Mouse (Mus musculus): ENCODE results near the gene Olfr1418. TPM values are rescaled to one million over a fixed set of nuclear protein-coding genes. Genes with fewer than 3 reads are reported as not detected.
A peak's percentile ranks its signal among the peaks of the same experiment; 100 is the strongest.

The Olfr1418 gene
- not detected in 2 replicates for total RNA-seq (2014; fragmentation: Nextera tagmentation)
- not detected in 2 replicates for total RNA-seq (2017)

- ATAC-seq (replicated peaks; ENCODE audit: low FRiP score, low TSS enrichment, poor library complexity, severe bottlenecking) = no peak
Observed at GRCm38 (mm10) chr19:11860966-11861365, at the start of gene Olfr1418. Gene Olfr1418, minus strand, starts transcription at chr19:11861066.

GRCm38 (mm10) chr19:11886265-11886664 is 25.4 kb upstream of the Olfr1418 start, which contains the start of gene Olfr1420:
Gene Olfr1420, plus strand, starts transcription at chr19:11886565.
- no peak for ATAC-seq (replicated peaks; ENCODE audit: low FRiP score, low TSS enrichment, poor library complexity, severe bottlenecking)

- peak; percentile 74 for ATAC-seq (replicated peaks; ENCODE audit: low FRiP score, low TSS enrichment, poor library complexity, severe bottlenecking)
Observed at GRCm38 (mm10) chr19:11878404-11878803, 17.5 kb upstream of the Olfr1418 start.

DNA sequence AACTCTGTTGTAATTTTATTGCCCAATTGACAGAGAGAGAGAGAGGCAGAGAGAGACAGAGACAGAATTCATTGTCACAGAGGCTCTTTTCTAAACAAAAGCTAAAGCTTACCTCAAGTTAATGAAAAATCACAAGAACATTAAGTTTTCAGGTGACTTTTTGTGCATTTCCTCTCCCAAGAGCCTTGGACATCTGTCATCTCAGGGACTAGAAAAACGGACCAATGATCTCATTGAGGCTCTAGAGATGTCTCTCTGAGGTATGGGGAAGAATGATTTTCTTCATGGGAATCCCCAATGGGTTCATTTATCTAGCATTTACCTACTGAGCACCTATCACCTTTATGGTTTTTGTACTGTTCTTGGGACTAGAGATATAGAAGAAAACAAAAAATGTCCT is 14.1 kb upstream of the Olfr1418 start, which contains the start of gene Olfr1419:
Gene Olfr1419, minus strand, starts transcription at position 101 of the 400 bp plus-strand sequence.
- no peak for ATAC-seq (replicated peaks; ENCODE audit: low FRiP score, low TSS enrichment, poor library complexity, severe bottlenecking)

DNA sequence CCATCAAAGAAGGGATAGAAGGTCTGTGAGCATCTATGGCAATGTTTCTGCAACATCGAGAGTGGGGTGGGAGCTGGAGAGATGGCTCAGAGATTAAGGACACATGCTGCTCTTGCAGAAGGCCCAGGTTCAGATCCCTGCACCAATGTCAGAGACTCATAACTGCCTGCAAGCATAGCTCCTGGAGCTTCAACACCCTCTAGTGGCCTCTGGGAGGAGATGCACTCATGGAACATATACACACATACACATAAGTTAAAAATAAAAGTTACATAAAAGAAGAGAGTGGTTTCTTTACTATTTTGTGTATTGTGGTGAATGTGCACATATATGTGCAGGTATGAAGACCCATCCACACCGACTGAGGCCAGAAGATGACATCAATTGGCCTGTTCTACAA is 7.0 kb upstream of the Olfr1418 start:
- no peak for ATAC-seq (replicated peaks; ENCODE audit: low FRiP score, low TSS enrichment, poor library complexity, severe bottlenecking)

DNA sequence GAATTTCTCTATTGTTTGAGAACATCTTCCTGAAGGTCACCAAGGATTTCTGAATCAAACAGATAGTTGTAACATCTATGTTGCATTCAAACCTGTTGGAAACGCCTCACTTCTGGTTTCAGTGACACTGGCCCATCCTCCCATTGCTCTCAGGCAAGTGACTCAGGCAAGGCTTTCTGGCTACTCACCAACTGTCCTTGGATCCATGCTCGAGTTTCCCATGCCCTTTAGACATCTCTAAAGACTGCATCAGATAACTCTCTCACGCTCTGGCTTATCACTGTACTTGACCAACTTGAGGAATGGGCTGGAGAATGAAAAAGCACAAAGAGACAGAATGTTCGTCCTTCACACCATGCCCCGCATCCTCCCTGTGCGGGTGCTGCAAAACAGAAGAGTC is 4.4 kb downstream of the Olfr1418 start:
- ATAC-seq (replicated peaks; ENCODE audit: low FRiP score, low TSS enrichment, poor library complexity, severe bottlenecking) = no peak

DNA sequence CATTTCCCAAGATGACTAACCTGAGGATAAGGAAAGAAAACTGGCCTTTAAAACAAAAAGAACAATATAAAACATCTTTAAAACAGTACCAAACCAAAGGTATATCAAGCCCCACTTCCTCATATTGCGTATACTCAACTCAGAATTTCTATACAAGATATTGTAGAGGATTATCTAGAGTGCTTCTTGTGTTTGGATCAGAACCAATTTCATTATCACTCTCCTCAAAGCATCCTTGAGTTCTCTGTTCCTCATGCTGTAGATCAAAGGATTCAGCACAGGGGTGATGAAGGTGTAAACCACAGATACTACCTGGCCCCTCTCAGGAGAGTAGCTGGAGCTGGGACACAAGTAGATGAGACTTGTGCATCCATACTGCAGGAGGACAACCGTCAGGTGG is 6.0 kb downstream of the Olfr1418 start:
- ATAC-seq (replicated peaks; ENCODE audit: low FRiP score, low TSS enrichment, poor library complexity, severe bottlenecking) = no peak

- no peak for ATAC-seq (replicated peaks; ENCODE audit: low FRiP score, low TSS enrichment, poor library complexity, severe bottlenecking)
Observed at GRCm38 (mm10) chr19:11852652-11853051, 8.2 kb downstream of the Olfr1418 start.

GRCm38 (mm10) chr19:11846333-11846732 is 14.5 kb downstream of the Olfr1418 start:
- ATAC-seq (replicated peaks; ENCODE audit: low FRiP score, low TSS enrichment, poor library complexity, severe bottlenecking) = no peak

DNA sequence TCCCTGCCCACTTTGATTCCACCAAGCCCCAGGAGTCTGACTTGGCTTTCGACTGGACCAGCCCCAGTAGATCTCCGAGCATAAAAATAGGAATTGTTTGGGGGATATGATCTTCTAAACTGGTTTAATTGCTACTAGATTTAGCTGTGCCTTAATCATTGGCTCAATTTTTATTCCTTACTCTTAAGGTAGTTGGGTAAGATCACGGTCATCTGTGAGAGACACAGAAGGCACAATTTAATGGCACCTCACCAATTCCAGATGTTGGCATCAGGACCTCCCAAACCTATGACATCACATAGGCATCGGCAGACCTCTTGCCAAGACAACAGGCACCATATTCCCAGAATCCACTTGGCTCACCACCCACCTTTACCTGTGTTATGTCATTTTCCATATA is 21.7 kb downstream of the Olfr1418 start, which contains the start of gene Olfr1417:
Gene Olfr1417, minus strand, starts transcription at position 101 of the 400 bp plus-strand sequence.
- ATAC-seq (replicated peaks; ENCODE audit: low FRiP score, low TSS enrichment, poor library complexity, severe bottlenecking) = no peak

- ATAC-seq (replicated peaks; ENCODE audit: low FRiP score, low TSS enrichment, poor library complexity, severe bottlenecking) = no peak
Observed at GRCm38 (mm10) chr19:11823346-11824065, 37.4 kb downstream of the Olfr1418 start.

DNA sequence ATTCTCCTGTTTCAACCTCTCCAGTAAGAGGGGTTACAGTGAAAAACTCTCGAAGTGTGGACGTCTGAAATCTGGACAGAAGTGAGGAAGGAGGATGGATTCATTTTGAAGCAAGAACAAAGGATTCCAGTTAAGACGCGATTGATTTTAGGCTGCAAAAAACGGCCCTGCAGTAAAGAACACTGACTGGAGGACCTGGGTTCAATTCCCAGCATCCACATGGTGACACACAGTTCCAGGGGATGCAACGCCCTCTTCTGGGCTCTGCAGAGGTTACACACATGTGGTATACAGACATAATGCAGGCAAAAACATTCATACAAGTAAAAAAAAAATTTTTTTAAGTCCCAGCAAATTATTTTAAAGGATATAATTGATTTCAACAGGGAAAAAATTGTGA is 40.7 kb downstream of the Olfr1418 start:
- no peak for ATAC-seq (replicated peaks; ENCODE audit: low FRiP score, low TSS enrichment, poor library complexity, severe bottlenecking)

- ATAC-seq (replicated peaks; ENCODE audit: low FRiP score, low TSS enrichment, poor library complexity, severe bottlenecking) = peak; percentile 74
Observed at GRCm38 (mm10) chr19:11819800-11820199, 41.1 kb downstream of the Olfr1418 start.

- ATAC-seq (replicated peaks; ENCODE audit: low FRiP score, low TSS enrichment, poor library complexity, severe bottlenecking) = no peak; the same call in 1 of the 2 replicates
Observed at GRCm38 (mm10) chr19:11819143-11819700, 41.6 kb downstream of the Olfr1418 start, which contains the start of gene Stx3. Gene Stx3, minus strand, starts transcription at chr19:11819403.

- no peak for ATAC-seq (replicated peaks; ENCODE audit: low FRiP score, low TSS enrichment, poor library complexity, severe bottlenecking)
Observed at GRCm38 (mm10) chr19:11818199-11819142, 42.4 kb downstream of the Olfr1418 start.

DNA sequence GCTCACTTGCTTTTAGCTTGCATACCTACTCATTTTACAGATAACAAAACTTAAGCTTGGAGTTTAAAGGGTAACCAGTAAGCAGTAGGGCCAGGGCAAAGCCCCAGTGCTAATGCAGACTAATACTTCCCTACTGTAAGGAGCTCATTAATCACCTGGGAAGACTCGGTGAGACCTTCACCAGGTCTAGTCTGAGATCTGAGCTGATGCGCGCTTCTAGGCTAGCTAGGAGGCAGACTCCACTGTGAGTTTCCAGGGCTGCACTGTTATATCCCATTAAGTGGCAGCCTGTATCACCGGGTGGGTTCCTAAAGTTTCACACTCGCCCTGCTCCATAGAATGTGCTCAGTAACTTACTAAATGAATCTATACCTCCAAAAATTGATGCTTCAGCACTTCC is 43.3 kb downstream of the Olfr1418 start:
- no peak for ATAC-seq (replicated peaks; ENCODE audit: low FRiP score, low TSS enrichment, poor library complexity, severe bottlenecking)

DNA sequence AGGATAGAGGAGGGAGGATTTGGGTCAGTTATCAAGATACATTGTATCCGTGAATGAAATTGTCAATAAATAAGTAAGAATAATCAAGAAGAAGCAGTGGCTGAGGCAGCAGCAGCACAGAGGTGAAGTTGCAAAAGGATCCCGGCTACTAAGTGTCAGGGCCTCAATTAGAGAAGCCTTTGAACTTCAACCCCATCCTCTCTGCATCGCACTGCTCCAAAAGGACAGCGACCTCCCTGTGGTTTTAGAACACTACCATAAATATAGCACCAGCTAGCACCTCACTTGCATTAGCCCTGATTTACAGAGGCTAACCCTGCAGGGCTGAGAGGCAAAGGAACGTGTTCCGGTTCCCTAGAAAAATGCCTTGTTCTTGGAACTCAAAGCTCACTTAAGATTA is 44.2 kb downstream of the Olfr1418 start:
- no peak for ATAC-seq (replicated peaks; ENCODE audit: low FRiP score, low TSS enrichment, poor library complexity, severe bottlenecking)

DNA sequence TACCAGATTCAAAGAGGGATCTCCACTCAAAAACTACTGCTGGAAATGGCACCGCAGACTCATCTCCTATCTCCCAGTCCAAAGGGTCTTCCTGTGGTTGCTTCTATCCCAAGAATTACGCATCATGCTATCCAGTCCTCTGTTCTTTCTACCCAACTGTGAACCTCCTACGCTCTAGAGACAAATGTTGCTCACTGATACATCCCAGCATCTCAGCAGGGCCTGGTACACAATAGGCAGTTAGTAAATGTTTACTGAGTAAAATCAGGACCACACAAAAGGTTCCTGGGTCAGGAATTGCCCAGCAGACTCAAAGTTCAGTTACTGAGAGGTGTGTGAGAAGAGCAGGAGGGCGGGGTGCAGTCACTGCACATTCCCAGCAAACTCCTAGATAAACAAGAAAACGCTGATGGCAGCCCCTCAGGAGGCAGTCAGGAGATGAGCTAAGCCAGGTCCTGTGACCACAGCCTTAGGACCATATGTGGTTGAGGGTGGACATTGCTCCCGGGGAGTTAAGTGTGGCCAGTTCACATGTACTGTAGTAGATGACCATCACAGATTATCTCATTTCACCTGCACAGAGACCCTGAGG is 46.0 kb downstream of the Olfr1418 start:
- no peak for ATAC-seq (replicated peaks; ENCODE audit: low FRiP score, low TSS enrichment, poor library complexity, severe bottlenecking)

DNA sequence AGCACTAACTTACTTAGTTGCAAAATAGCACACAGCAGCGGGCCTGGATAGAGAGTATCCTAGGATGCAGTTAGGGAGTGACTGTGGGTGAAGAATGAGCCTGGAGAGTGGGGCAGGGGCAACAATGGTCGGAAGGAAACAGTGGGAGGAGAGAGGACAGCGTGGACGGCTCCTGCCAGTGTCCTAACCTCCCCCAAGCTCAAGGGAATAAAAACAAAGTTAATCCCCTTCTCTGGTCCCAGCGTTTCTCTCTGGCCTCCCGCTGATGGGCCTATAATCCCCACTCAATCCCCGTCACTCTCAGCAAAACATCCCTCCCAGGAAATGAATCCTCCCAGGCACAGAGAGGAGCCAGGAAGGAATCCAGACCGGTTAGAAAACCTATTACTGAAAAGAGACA is 47.2 kb downstream of the Olfr1418 start:
- no peak for ATAC-seq (replicated peaks; ENCODE audit: low FRiP score, low TSS enrichment, poor library complexity, severe bottlenecking)
